Mouse (Mus musculus) heart, adult 8-10 months (tissue): ENCODE results near the gene Bcl7a. TPM values are rescaled to one million over a fixed set of nuclear protein-coding genes. Genes with fewer than 3 reads are reported as not detected.
A peak's percentile ranks its signal among the peaks of the same experiment; 100 is the strongest.

Source experiments
- DNase-seq: peaks from one replicate; pipeline ENCODE4 v3.0.0; 2022; ENCODE audit warnings: low spot score
- total RNA-seq, 4 experiments: library from RNA; stranded (reverse); gene quantifications; 2 replicates each; pipeline ENCODE4 v1.2.4; 2022

Bcl7a gene
- total RNA-seq, 4 experiments from 2014 or later: 8.7 to 12.5 (median 9.4) TPM

DNA sequence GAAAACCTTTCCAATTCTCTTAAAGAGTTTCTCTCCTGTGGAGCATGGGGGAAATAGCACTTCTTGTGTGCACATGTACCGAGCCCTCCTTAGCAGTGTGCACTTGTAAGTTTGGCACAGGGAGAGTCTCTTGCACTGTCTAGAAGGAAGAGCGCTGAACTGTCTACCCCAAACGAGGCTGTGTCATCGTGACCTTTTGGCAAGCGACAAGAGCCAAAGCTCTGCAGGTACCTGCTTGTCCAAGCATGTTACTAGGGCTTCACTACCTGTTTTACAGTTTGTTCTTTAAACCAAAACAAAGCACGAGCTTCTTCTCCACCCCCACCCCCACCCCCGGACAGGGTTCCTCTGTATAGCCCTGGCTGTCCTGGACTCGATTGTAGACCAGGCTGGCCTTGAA lies 15.9 kb upstream of the Bcl7a start:
- no peak for DNase-seq

DNA sequence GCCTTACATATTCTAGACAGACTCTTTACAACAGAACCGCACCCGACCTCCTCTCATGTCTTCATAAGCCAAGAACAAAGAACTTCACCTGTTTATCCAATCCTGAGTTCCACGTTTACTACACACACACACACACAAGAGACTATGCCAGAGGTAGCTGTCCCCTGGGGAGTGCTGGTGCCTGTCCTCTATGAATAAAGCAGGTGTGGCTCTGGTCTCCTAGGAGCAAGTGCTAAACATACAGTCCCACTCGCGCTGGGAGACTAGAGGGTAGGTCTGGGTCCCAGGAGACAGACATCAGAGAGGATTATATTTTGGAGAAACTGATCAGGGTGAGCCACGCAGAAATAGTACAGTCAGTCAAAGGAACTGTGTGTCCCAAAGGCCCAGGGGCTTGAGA lies 10.1 kb upstream of the Bcl7a start:
- no peak for DNase-seq

DNA sequence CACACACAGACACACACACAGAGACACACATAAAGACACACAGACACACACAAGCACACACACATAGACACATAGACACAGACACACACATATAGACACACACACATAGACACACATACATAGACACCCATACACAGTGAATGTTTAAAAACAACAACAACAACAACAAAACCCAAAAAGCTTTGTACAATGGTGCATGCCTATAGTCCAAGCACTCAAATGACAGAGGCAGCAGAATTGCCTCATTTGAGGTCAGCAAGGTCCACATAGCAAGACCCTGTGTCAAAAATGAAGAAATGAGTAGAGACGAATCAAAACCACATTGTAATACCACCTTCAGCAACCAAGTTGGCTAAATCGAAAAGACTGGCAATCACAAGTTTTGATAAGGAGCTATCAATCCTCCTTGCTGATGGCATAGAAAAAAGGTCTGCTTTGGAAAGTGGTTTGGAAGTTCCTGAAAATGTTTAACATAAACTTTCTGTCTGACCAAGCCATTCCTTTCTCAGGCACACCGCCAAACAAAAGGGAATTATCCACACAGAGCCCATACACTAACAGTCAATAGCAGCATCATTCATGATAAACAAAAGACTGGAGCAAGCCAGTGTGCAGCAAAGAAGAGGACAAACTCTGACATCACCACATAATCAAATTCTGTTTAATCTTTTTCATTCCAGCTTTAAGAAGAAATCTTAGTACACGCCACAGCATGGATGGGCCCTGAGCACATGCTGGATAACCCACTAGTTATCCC lies 7.3 kb upstream of the Bcl7a start:
- no peak for DNase-seq

DNA sequence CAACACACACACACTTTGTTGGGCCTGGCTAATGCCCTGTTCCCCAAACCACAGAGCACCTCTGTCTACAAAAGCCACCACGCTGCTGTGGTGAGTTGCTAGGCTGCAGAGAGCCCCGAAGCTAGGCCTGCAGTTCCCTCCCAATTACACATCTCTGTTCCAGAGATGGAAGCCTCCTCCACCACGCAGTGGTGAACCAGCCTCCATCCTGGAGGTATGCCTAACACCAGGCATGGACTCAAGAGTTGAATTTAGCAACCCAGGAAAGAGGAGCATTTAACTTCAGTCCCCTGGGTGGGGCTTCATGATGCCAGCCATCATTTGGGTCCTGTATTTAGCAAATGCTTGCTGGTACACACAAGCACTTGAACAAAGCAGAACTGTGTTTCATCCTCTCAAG lies 5.2 kb upstream of the Bcl7a start:
- DNase-seq: no peak

DNA sequence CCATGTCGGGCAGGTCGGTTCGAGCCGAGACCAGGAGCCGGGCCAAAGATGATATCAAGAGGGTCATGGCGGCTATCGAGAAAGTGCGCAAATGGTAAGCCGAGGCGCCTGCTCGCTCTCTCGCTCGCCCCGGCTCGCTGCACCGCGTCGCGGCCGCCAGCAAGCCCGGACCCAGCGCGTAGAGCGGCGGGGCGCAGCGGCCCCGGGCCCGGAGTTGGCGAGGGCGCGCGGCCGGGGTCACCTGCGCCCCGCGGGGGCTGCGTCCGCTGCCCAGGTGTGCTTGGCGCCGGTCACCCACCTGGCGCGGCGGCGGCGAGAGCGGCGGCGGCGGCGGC lies 961 bp downstream of the Bcl7a start:
- no peak for DNase-seq

DNA sequence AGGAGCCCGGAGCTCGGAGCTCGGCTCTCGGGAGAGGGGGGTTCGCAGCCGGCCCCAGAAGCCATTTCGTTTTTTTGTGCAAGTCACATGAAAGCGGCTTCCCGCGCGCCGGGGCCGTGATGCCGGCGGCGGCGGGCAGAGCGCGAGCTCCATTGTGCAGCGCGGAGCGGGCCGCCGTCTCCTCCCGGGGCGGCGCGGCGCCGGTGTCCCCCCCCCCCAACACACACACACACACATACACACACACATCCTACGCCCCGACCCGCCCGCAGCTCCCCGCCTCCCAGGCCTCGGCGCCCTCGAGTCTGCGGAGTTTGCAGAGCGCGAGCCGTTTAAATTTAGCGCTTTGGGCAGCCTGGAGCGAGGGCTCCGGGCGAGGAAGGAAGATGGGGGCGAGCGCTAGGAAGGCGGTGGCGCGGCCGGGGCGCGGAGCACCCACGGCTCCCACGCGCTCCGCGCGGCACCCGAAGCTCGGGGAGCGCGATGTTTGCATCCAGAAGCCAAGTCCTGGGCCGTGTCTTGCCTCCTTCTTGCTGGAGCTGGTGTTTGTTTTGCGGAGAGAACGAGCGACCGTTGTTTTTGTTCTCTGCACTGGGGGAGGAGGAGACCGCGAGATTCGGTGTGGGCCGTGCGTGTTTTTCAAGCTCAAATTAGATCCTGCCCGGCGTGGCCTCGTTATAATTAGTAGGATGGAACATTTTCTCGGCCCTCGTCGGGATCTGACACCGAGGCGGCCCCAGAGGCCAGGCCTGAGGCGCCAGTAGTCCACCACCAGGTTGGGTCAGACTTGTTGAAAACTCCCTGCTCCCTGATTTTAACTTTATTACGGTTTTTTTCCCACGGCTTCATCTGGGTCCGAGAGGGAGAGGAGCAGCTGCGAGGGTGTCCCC lies 1.6 kb downstream of the Bcl7a start:
- DNase-seq: peak; percentile 49

DNA sequence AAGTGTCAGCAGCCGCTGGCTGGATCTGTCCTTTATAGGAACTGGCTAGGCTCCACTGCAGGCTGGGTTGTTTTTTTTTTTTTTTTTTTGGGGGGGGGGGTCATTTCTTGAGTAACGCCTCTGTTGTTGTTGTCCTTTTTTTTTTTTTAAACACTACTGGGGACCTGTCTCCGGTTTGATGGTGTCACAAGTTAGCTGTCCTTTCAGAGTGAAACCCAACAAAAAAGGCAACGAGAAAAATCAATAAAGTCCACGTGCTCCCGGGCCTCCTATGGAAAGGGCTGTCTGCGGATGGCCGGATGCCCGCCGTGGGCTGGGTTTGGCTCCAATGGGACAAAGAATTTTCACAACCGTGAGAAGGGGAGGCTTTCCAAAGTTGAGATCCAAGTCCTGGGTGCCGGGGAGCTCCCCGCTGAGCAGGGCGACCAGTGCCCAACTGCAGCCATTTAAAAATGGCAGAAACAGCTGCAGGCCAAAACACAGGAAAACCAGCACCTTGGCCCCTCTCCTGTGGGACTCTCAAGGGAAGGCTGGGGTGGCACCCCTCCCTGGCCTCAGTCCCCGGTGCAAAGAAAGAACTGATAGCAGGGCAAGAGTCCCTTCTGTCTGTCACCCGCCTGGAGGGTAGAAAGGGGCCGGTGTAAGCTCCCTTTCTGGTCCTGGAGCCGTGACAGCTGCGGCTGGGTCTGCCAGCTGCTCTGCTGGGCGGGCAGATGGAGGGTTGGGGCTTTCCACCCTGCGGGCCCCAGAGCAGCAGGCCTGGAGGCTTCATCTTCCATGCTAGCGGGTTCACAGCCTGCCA lies 2.4 kb downstream of the Bcl7a start:
- DNase-seq: peak; percentile 69

DNA sequence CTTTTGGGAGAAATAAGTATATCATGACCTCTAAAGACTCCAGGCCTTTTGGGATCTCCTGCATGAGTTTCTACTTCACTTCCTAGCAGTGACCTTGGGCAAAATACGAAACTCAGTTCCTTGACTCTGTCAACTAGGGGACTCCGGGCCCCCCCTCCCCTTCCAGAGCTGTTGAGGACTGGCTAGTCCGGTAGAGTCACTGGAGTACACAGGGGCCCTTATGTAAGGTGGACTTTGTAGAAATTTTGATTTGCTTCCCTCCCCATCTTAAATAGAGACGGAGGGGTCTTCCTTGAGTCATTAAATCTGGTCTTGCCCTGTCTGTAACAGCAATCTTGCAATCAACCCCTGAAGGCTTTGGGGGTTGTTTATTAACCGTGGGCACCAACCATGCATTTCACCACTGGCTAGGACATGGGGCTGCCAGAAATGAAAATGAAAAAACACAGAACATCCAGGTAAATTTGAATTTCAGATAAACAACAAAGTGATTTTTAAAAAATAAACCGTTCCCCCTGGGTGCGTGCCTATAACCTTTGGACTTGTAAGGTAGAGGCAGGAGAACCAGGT lies 3.2 kb downstream of the Bcl7a start:
- no peak for DNase-seq

DNA sequence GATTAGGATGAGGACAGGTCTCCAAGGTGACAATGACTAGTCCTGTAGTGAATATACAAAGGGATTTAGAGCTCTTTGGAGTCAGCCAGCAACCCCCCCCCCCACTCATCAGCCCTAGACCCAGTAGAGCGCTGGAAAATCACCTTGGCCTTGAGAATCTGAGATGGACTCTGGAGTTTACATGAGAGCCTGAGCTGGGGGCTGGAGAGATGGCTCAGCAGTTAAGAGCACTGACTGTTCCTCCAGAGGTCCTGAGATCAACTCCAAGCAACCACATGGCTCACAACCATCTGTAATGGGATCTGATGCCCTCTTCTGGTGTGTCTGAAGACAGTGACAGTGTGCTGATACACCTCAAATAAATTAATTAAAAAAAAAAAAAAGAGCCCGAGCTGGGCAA lies 4.4 kb downstream of the Bcl7a start:
- no peak for DNase-seq

DNA sequence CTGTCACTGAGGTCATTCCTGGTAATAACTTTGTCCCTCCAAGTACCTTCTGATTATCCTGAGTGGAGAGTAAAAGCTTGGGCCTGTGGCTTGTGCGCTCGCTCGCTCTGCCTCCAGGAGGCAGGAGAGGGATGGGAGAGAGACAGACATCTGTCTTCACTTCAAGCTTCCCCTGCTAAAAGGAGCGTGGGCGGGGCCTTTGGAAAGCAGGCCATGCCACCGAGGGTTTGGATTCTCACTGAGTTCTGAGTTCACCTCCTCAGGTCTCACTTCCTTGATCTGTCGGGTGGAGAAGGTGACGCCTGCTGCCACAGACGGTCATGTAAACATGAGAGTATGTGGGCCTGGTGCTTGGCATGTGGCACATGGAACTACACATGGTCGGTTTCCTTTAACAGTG lies 6.8 kb downstream of the Bcl7a start:
- DNase-seq: no peak

DNA sequence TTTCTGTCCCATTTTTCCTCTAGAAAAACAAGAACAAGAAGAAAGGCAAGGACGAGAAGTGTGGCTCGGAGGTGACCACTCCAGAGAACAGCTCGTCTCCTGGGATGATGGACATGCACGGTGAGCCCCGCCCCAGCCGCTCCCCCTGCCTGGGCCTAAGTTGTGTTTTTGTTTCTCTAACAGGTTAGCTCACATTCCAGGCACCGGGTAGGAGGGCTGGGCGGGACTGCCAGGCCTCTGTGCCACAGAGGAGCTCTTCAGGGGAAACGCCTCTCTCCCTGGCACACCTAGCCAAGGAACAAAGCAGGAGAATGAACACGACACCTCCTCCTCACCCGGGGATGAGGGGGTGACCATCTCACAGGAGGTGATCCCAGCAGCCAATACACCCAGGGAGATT lies 12.3 kb downstream of the Bcl7a start:
- DNase-seq: no peak

DNA sequence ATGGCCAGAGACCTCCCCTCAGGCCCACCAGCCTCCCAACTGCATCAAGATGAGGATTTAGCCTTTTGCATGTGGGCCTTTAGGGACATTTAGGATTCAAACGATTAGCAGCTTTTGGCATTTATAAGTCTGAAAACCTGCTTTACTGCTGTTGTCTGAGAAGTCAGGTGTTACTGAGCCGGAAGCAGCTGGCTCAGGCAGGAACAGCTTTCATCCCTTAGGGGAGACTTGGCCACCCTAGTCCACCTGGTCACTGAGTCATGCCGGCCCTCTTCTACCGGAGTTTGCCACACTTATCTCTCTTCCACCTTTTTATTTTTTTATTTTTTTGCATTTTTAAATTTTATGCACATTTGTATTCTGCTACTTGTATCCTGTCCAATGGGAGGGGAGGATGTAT lies 13.6 kb downstream of the Bcl7a start:
- no peak for DNase-seq

DNA sequence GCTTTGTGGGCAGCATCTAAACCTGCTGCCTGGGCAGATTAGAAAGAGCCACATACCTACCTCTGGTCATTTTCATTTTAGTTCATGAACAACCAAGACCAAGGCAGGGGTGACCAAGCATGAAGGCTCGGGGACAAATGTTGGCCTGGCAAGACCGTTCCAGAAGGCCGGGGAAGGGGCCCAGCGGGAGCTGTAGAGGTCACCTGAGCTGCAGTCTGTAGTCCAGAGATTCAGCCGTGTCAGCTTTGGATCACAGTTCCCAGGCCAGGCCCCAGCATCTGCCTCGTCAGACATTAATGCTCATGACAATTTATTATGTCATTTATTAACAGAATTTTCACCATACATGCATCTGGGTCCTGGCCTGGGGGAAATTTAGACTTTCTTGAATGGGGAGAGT lies 15.8 kb downstream of the Bcl7a start:
- no peak for DNase-seq

DNA sequence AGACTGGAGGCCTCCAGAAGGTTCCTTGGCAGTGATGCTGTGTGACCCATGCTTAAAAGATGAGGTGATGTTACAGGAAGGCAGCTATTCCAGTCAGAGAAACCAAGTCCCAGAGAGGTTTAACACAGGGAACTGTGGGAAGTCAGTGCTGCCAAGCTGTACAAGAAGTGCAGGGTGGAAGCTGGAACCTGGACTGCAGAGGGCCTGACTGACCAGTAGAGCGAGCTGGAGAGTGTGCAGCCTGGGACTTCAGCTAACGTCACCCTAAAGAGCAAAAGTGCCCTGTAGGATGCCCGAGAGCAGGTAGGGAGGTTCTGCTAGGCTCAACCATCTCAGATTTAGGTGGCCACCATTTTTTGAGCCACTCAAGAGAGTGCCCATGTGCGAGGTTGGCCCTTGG lies 19.3 kb downstream of the Bcl7a start:
- no peak for DNase-seq

DNA sequence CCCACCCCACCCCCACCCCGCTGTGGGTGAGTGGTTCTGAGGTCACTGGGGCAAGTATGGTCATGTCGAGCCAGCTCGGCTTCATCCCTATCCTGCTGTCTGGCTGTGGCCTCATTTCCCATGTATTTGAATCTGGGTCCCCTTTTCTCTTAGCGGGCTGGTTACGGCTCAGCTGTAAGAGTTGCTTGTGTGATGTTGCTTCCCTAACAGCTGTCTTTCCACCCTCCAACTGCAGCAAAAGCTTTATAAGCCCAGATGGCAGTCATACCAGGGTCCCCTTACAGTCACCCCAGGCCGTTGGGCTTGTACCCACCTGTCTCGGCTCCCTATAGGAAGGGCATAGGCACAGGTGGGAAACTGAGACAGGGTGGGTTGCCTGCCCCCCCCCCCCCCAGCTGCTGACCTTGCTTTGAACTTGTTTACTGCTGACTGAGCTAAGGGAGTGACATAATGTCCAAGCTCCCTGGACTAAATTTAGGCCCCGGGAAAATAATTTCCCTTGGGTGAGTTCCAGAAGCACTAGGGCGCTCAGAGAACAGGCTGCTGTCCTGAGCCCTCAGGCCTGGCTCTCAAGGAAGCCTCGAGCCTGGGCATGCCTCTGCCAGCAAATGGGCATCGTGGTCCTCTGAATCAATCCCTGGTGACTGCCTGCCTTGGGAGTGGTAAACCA lies 20.8 kb downstream of the Bcl7a start:
- peak; percentile 88 for DNase-seq

DNA sequence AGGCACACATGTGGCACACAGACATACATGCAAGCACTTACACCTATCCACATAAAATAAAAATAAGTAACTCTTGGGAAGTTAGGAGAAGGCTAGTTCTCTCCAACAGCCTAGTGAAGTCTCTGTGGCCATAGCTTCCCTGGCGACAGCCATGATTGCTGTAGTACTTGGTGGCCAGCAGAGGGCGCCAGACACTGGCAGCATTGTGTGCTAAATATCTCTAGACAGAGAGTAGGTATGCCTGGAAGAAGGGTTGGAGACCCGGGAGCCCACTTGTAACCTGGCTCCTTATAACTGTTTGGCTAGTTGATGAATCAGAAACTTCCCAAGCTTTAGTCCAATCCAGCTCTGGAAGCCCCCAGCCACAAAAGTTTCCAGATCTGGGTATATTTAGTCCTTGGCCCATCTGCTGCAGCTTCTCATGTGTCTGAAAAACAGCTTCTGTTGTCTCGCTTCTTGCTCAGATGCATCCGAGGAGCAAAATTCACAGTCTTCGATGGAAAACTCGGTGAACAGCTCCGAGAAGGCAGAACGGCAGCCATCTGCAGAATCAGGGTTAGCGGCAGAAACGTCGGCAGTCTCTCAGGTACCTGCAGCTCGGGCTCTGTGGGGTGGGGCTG lies 25.3 kb downstream of the Bcl7a start:
- no peak for DNase-seq

DNA sequence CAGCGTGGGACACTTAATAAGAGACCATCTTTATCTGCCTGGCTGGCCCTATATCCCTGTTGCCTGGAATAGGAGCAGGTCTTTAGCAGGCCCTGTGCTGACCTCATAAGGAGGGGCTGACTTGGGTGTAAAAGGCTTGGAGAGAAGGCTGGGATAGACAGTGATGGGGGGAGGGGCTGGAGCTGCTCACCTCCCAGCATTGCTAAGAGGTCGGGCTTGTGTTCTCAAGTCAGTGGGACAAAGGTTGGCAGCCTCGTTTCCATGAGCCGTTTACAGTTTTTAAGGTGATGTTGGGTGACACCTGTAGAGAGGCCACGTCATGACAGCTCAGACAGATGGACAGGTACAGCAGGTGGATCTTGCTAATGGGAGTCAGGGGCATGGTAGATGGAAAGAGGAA lies 26.4 kb downstream of the Bcl7a start:
- no peak for DNase-seq

DNA sequence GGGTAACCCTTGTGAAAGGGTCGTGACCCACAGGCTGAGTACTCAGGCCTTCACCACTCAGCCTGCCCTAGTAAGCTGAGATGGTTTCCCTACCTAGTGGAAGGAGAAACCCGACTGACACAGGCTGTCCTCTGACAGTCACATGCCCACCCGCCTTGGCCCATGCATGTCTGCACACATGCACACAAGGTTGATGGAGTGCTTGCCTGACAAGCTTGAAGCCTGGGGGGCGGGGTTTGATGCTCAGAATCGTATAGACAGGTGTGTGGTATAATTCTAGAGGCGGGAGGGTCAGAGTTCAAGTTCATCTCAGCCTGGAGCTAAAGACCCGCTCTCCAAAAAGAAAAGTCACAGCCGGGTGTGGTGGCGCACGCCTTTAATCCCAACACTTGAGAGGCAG lies 31.6 kb downstream of the Bcl7a start:
- no peak for DNase-seq

DNA sequence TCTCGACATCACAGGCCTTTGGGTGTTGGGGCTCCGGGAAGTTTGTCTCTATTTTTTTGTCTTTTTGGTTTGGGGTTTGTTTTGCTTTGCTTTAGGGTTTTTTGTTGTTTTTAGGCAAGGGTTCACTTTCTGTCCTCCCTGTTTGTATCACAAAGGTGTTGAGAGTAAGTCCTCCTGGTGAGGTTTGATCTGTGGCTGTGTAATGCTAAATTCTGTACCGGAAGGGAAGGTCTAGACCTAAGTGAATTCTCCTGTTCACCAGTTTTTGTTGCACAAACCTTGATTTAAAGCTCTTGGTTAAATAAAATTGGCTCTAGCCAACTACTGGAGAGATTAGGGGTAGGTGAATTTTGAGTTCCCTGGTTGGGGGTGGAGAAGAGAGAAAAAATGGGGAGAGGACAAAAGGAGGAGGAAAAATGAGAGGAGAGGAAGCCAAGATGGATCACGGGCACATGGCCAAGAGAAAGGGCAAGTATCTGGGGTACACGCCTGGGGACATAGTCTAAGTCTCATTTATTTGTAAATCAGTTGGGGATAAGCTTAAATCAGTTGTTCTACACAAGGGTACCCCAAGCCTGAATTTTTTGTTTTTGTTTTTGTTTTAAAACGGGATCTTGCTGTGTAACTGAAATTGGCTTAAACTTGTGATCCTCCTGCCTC lies 32.3 kb downstream of the Bcl7a start:
- no peak for DNase-seq

DNA sequence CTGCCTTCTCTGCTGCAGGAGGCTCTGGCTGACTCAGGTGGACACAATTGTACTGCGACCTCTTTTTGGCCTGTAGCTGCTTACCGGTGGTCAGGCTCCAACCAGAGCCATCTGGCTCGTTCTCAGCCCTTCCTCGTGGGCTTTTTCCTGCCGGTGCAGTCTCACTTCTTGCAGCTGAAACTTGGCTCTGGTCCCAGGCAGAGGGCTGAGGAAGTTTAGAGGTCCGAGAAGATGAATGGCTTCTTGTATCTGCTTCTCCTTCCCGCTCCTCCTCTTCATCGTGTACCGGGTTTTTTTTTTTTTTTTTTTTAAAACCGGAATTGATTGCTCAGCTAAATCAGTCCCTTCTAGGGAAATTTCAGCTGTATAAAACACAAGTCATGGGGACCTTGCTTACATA lies 32.9 kb downstream of the Bcl7a start:
- DNase-seq: peak; percentile 81
